Mouse (Mus musculus): Measurements from ENCODE around the gene Yy1. TPM values are rescaled to one million over a fixed set of nuclear protein-coding genes. Genes with fewer than 3 reads are reported as not detected.

Yy1 gene
- total and polyA plus RNA-seq, 3 experiments = 34.9 to 62.4 (median 52.1) TPM

- no peak; the same call in 1 of the 2 replicates for TF ChIP-seq ZNF384 (IDR thresholded peaks at IDR 0.05; ENCODE audit: low read depth, low read length)
- no peak for TF ChIP-seq E2F4 (IDR thresholded peaks at IDR 0.05; ENCODE audit: borderline replicate concordance, low read depth, low read length)
- TF ChIP-seq TCF12 (IDR thresholded peaks at IDR 0.05; ENCODE audit: low read depth, low read length) = 0 out of 2 replicates have a peak, but pooled peaks have one; percentile 29
- TF ChIP-seq EP300 (IDR thresholded peaks at IDR 0.05; ENCODE audit: low read depth in 1 of 2, low read length in 2 of 2) = peak; percentile 38 to 56; a peak in 2 of 4 replicates
- no peak for TF ChIP-seq CTCF (IDR thresholded peaks at IDR 0.05 in 2 of 3, conservative IDR thresholded peaks at IDR 0.05 in 1 of 3; ENCODE audit: control insufficient read depth in 1 of 3, insufficient read depth in 1 of 3, low read depth in 2 of 3, low read length in 3 of 3, poor library complexity in 1 of 3, severe bottlenecking in 1 of 3)
- no peak for TF ChIP-seq MAFK (IDR thresholded peaks at IDR 0.05; ENCODE audit: borderline replicate concordance, low read depth, low read length)
- no peak for TF ChIP-seq MAX (IDR thresholded peaks at IDR 0.05; ENCODE audit: low read length)
- TF ChIP-seq NRF1 (IDR thresholded peaks at IDR 0.05; ENCODE audit: insufficient read depth, low read depth, low read length, poor library complexity, severe bottlenecking) = no peak
- TF ChIP-seq TBP (IDR thresholded peaks at IDR 0.05; ENCODE audit: low read depth, low read length) = peak; percentile 29; the same call in 1 of the 2 replicates
- TF ChIP-seq MYC (IDR thresholded peaks at IDR 0.05; ENCODE audit: low read depth, low read length) = no peak
- peak; percentile 53; the same call in 1 of the 2 replicates for TF ChIP-seq CHD1 (IDR thresholded peaks at IDR 0.05; ENCODE audit: low read depth, low read length)
- TF ChIP-seq ZC3H11A (IDR thresholded peaks at IDR 0.05; ENCODE audit: low read depth, low read length) = no peak
- no peak for TF ChIP-seq POLR2AphosphoS5 (IDR thresholded peaks at IDR 0.05; ENCODE audit: borderline replicate concordance, low read depth, low read length)
- TF ChIP-seq ETS1 (IDR thresholded peaks at IDR 0.05; ENCODE audit: low read depth, low read length) = peak; percentile 78
- TF ChIP-seq ZMIZ1 (IDR thresholded peaks at IDR 0.05; ENCODE audit: low read depth, low read length) = no peak
- peak; percentile 45; the same call in 1 of the 2 replicates for TF ChIP-seq RCOR1 (IDR thresholded peaks at IDR 0.05; ENCODE audit: low read depth, low read length)
- no peak for TF ChIP-seq USF2 (IDR thresholded peaks at IDR 0.05; ENCODE audit: borderline replicate concordance in 1 of 2, insufficient read depth in 1 of 2, low read depth in 1 of 2, low read length in 2 of 2)
- peak; percentile 73 for TF ChIP-seq MXI1 (IDR thresholded peaks at IDR 0.05; ENCODE audit: low read depth, low read length)
- TF ChIP-seq TAL1 (IDR thresholded peaks at IDR 0.05; ENCODE audit: low read length) = no peak
- TF ChIP-seq ZKSCAN1 (IDR thresholded peaks at IDR 0.05; ENCODE audit: low read depth, low read length) = no peak
- no peak for TF ChIP-seq CHD2 (IDR thresholded peaks at IDR 0.05; ENCODE audit: low read length)
- TF ChIP-seq HCFC1 (IDR thresholded peaks at IDR 0.05; ENCODE audit: low read depth, low read length) = peak; percentile 68
These were observed 2.3 kb downstream of the Yy1 start (continued) for GRCm38 (mm10) chr12:108794979-108795537.

GRCm38 (mm10) chr12:108801613-108802012 lies 8.8 kb downstream of the Yy1 start:
- H3K36me3 ChIP-seq (ENCODE audit: control insufficient read depth in 1 of 2, insufficient read depth in 2 of 2, low read length in 2 of 2) = peaks cover 22 to 48% of the 10 kb centered on the region in 2 experiments
- no peak overlapping the region for H3K4me3 ChIP-seq (ENCODE audit: control insufficient read depth in 1 of 2, insufficient read depth in 1 of 2, low read depth in 2 of 2, low read length in 2 of 2)
- H3K9ac ChIP-seq (ENCODE audit: control insufficient read depth, low read depth, low read length, poor library complexity, severe bottlenecking) = no peak overlapping the region
- no peaks in the 10 kb centered on the region for H3K9me3 ChIP-seq (replicated peaks; ENCODE audit: insufficient read depth, low read length)
- no peak overlapping the region for H3K27ac ChIP-seq (ENCODE audit: control insufficient read depth, low read depth, low read length)
- H3K27me3 ChIP-seq (ENCODE audit: control insufficient read depth in 1 of 2, insufficient read depth in 2 of 2, low read length in 2 of 2) = no peaks in the 10 kb centered on the region
- no peak for DNase-seq (ENCODE audit: low read depth, low spot score)
- H3K79me2 ChIP-seq (ENCODE audit: control insufficient read depth, insufficient read depth, low read length, poor library complexity) = peaks cover 94% of the 10 kb centered on the region
- peaks cover 7 to 18% of the 10 kb centered on the region in 2 experiments for H3K4me1 ChIP-seq (ENCODE audit: control insufficient read depth in 1 of 2, insufficient read depth in 2 of 2, low read length in 2 of 2)
- TF ChIP-seq TCF12 (IDR thresholded peaks at IDR 0.05; ENCODE audit: low read depth, low read length) (no peak), ELF1 (IDR thresholded peaks at IDR 0.05; ENCODE audit: low read depth, low read length) (no peak)
